Comparison of ENCODE assay signal across 26 mouse cellular contexts in the genomic region with DNA sequence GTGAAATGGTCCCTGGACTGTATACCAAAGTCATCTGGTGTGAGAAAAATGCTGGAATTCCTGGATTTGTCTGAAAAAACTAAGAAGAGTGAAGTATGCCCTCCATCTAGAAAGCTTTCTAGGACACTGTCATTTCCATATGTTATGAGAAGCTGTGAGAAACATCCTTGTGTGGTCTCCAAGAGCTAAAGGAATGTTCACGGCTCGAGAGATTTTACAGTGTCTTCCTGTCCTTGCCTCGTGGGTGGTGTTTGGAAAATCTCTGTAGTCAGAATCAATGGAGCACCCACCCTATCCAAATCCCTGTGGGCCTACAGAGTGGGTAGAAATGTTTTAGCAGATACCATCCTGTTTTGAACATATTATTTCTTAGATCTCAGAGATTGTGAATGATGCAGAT.
DNase-seq lines count a peak whose midpoint lies in the region; ATAC-seq lines count a peak whose summit lies in the region.
"Had no signal": no experiment of that assay in that cellular context is flagged by ENCODE, and none has a peak within 500 bp of the region (broad histone marks: within the 10 kb centered on the region; RNA-seq: fewer than 3 reads in every experiment).

No protein-coding gene starts in this region.

- no peaks in the 10 kb centered on the region for H3K27me3 ChIP-seq in embryonic facial prominence, embryonic 14.5 days (replicated peaks; ENCODE audit: control insufficient read depth, insufficient read depth, low read length)
- no peaks in the 10 kb centered on the region for H3K27me3 ChIP-seq in embryonic facial prominence, embryonic 10.5 days (replicated peaks; ENCODE audit: low read depth, poor library complexity, severe bottlenecking)
- H3K27me3 ChIP-seq: embryonic facial prominence, embryonic 12.5 days; forebrain, embryonic 12.5 days; forebrain, embryonic 15.5 days; heart, embryonic 13.5 days had no signal

- H3K4me2 ChIP-seq in embryonic facial prominence, embryonic 14.5 days (ENCODE audit: low read depth, low read length): no peak overlapping the region
- H3K4me2 ChIP-seq: embryonic facial prominence, embryonic 12.5 days; forebrain, embryonic 12.5 days; forebrain, embryonic 15.5 days; heart, embryonic 13.5 days; hindbrain, embryonic 14.5 days had no signal

- H3K4me3 ChIP-seq in embryonic facial prominence, embryonic 14.5 days (ENCODE audit: low read depth, low read length): no peak overlapping the region
- no peak overlapping the region for H3K4me3 ChIP-seq in embryonic facial prominence, embryonic 10.5 days
- H3K4me3 ChIP-seq: embryonic facial prominence, embryonic 12.5 days; erythroblast, embryonic 14.5 days; forebrain, embryonic 12.5 days; forebrain, embryonic 15.5 days; heart, adult 2 months; heart, embryonic 10.5 days; heart, embryonic 13.5 days had no signal

- DNase-seq in embryonic facial prominence, embryonic 14.5 days (ENCODE audit: low spot score): peak; percentile 9
- DNase-seq in embryonic facial prominence, embryonic 10.5 days (ENCODE audit: low spot score): no peak
- DNase-seq in left cerebral cortex, postnatal 14 days (ENCODE audit: low spot score in 2 of 2): peak; percentile 2 to 5
- DNase-seq in left cerebral cortex, adult 11 months (ENCODE audit: low spot score): no peak
- peak; percentile 14 for DNase-seq in right cerebral cortex, adult 18-20 months
- DNase-seq in right cerebral cortex, postnatal 14 days: no peak
- DNase-seq in kidney, postnatal 25 days: no peak
- DNase-seq: adrenal gland, adult 2 months; adrenal gland, postnatal 25 days; cerebellum, adult 18-20 months; cerebellum, adult 9-10 months; cerebellum, postnatal 14 days; gastrocnemius, postnatal 10 days; gastrocnemius, postnatal 36 days; heart, adult 2 months; heart, postnatal 14 days; heart, postnatal 4 days had no signal

- no peak for ATAC-seq in embryonic facial prominence, embryonic 14.5 days (ENCODE audit: low read depth)
- ATAC-seq: forebrain, embryonic 15.5 days; hindbrain, postnatal 0 days; inflammation-experienced regulatory T-cells, adult 6 months had no signal

- no peaks in the 10 kb centered on the region for H3K9me3 ChIP-seq in embryonic facial prominence, embryonic 14.5 days (ENCODE audit: control insufficient read depth, low read length)
- H3K9me3 ChIP-seq in embryonic facial prominence, embryonic 10.5 days: no peaks in the 10 kb centered on the region
- H3K9me3 ChIP-seq: embryonic facial prominence, embryonic 12.5 days; forebrain, embryonic 12.5 days; forebrain, embryonic 15.5 days; heart, embryonic 10.5 days; heart, embryonic 13.5 days had no signal

- H3K36me3 ChIP-seq in embryonic facial prominence, embryonic 14.5 days (ENCODE audit: control insufficient read depth, insufficient read depth, low read length): no peaks in the 10 kb centered on the region
- no peaks in the 10 kb centered on the region for H3K36me3 ChIP-seq in embryonic facial prominence, embryonic 10.5 days (replicated peaks)
- H3K36me3 ChIP-seq: embryonic facial prominence, embryonic 12.5 days; forebrain, embryonic 12.5 days; forebrain, embryonic 15.5 days; heart, embryonic 10.5 days; heart, embryonic 13.5 days had no signal

- no peak overlapping the region for H3K9ac ChIP-seq in embryonic facial prominence, embryonic 14.5 days (ENCODE audit: low read depth, low read length)
- H3K9ac ChIP-seq: embryonic facial prominence, embryonic 12.5 days; forebrain, embryonic 12.5 days; forebrain, embryonic 15.5 days; heart, embryonic 13.5 days; hindbrain, embryonic 14.5 days had no signal

- no peak overlapping the region for H3K27ac ChIP-seq in embryonic facial prominence, embryonic 14.5 days (replicated peaks; ENCODE audit: low read depth, low read length)
- H3K27ac ChIP-seq in embryonic facial prominence, embryonic 10.5 days (replicated peaks): no peak overlapping the region; the same call in 1 of the 2 replicates
- H3K27ac ChIP-seq: embryonic facial prominence, embryonic 12.5 days; forebrain, embryonic 12.5 days; forebrain, embryonic 15.5 days; heart, adult 2 months; heart, embryonic 10.5 days; heart, embryonic 13.5 days; hindbrain, embryonic 14.5 days; hindbrain, postnatal 0 days had no signal

- peaks cover 6% of the 10 kb centered on the region; the same call in 1 of the 2 replicates for H3K4me1 ChIP-seq in embryonic facial prominence, embryonic 14.5 days (ENCODE audit: control insufficient read depth, insufficient read depth, low read length)
- peaks cover 17% of the 10 kb centered on the region for H3K4me1 ChIP-seq in embryonic facial prominence, embryonic 10.5 days
- H3K4me1 ChIP-seq: forebrain, embryonic 12.5 days; heart, embryonic 10.5 days; heart, embryonic 13.5 days had no signal

- intact Hi-C loops in left cerebral cortex, postnatal 14 days (cut with DNase I): no loop called here

- 50% methylated on average over 3 of the region's 3 CpGs for WGBS in embryonic facial prominence, embryonic 14.5 days
- 75% methylated on average over 3 of the region's 3 CpGs for WGBS in embryonic facial prominence, embryonic 10.5 days

Comparison
In these comparisons a context has a peak if more than half of its experiments do, and no peak if none do; other contexts are left out.
1. DNase-seq: peak in embryonic facial prominence, embryonic 14.5 days (single experiment), left cerebral cortex, postnatal 14 days (2 of 2) and right cerebral cortex, adult 18-20 months (single experiment); none in embryonic facial prominence, embryonic 10.5 days (single experiment), left cerebral cortex, adult 11 months (single experiment), right cerebral cortex, postnatal 14 days (single experiment) and kidney, postnatal 25 days (0 of 2).